ENCODE assay signal across 25 mouse cellular contexts in the genomic region with DNA sequence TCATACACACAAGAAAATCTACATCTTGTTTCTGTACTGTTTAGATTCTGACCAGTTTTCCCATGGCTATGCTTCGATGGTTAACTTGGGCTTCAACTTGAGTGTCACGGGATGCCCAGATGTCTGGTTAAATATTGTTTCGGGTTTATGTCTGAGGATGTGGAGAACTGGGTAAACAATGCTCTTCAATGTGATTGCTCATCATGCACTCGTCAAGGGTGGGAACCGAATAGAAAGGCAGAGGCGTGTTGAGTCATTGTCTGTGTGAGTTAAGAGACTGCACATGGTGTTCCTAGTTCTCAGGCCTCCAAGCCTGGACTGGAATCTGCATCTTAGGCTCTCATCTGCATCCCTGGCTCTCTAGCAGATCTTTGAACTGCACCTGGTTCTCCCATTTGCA. TPM values are rescaled to one million over a fixed set of nuclear protein-coding genes. Genes with fewer than 3 reads are reported as not detected.
A peak's percentile ranks its signal among the peaks of the same experiment; 100 is the strongest.
DNase-seq lines count a peak whose midpoint lies in the region; ATAC-seq and TF ChIP-seq lines count a peak whose summit lies in the region.
"Had no signal": no experiment of that assay in that cellular context is flagged by ENCODE, and none has a peak within 500 bp of the region (broad histone marks: within the 10 kb centered on the region; RNA-seq: fewer than 3 reads in every experiment).

No protein-coding gene starts in this region.

- no peaks in the 10 kb centered on the region for H3K4me1 ChIP-seq in kidney, postnatal 0 days (replicated peaks; ENCODE audit: insufficient read depth, low read length)
- H3K4me1 ChIP-seq: limb, embryonic 15.5 days had no signal

- H3K9ac ChIP-seq in kidney, postnatal 0 days (ENCODE audit: low read depth, low read length) = no peak overlapping the region
- H3K9ac ChIP-seq: forebrain, embryonic 12.5 days; hindbrain, embryonic 12.5 days; limb, embryonic 15.5 days; liver, embryonic 14.5 days; lung, embryonic 14.5 days; neural tube, embryonic 12.5 days had no signal

- no peaks in the 10 kb centered on the region for H3K9me3 ChIP-seq in kidney, postnatal 0 days (replicated peaks; ENCODE audit: low read length)
- H3K9me3 ChIP-seq: forebrain, embryonic 12.5 days; G1E; hindbrain, embryonic 12.5 days; limb, embryonic 15.5 days; neural tube, embryonic 12.5 days had no signal

- peak; percentile 16 to 33 for DNase-seq in frontal cortex, adult 2 months (ENCODE audit: extremely low spot score in 1 of 2, low spot score in 1 of 2)
- DNase-seq in frontal cortex, postnatal 10 days (ENCODE audit: low spot score in 2 of 2) = no peak
- peak; percentile 22 for DNase-seq in kidney, postnatal 0 days (ENCODE audit: low spot score)
- no peak for DNase-seq in kidney, adult 18-20 months
- peak; percentile 32 for DNase-seq in right cerebral cortex, adult 18-20 months
- no peak for DNase-seq in right cerebral cortex, postnatal 25 days
- DNase-seq: adrenal gland, adult 8-10 months; cerebellum, adult 18-20 months; cerebellum, postnatal 14 days; gastrocnemius, postnatal 25 days; heart, adult 2 months; layer of hippocampus, postnatal 36 days; lung, embryonic 14.5 days; midbrain, embryonic 14.5 days; retina, postnatal 1 day; spleen, adult 18-20 months had no signal

- WGBS in kidney, postnatal 0 days = 71% methylated on average over 6 of the region's 6 CpGs

- ATAC-seq in kidney, postnatal 0 days (replicated peaks; ENCODE audit: low FRiP score, low read depth) = peak; percentile 36; the same call in 1 of the 2 replicates
- ATAC-seq in CD4-positive, CD25-positive, alpha-beta regulatory T cell, adult 4 months = no peak
- ATAC-seq: activated CD4-positive, CD25-positive, alpha-beta regulatory T cell, adult 4 months had no signal

- no peaks in the 10 kb centered on the region for H3K27me3 ChIP-seq in kidney, postnatal 0 days (ENCODE audit: insufficient read depth, low read length)
- H3K27me3 ChIP-seq: CH12.LX; forebrain, embryonic 12.5 days; limb, embryonic 15.5 days had no signal

- no peak for TF ChIP-seq CTCF in kidney, postnatal 0 days (IDR thresholded peaks at IDR 0.05; ENCODE audit: low read depth)

- no peak overlapping the region for H3K4me3 ChIP-seq in kidney, postnatal 0 days (replicated peaks; ENCODE audit: low read depth, low read length)
- H3K4me3 ChIP-seq: forebrain, embryonic 12.5 days; heart, adult 2 months; hindbrain, embryonic 12.5 days; limb, embryonic 15.5 days; neural tube, embryonic 12.5 days had no signal

- H3K4me2 ChIP-seq in kidney, postnatal 0 days (ENCODE audit: low read length) = no peak overlapping the region
- H3K4me2 ChIP-seq: forebrain, embryonic 12.5 days; hindbrain, embryonic 12.5 days; limb, embryonic 15.5 days; lung, embryonic 14.5 days; neural tube, embryonic 12.5 days had no signal

- H3K36me3 ChIP-seq in kidney, postnatal 0 days (ENCODE audit: insufficient read depth, low read length) = no peaks in the 10 kb centered on the region
- H3K36me3 ChIP-seq: forebrain, embryonic 12.5 days; G1E; hindbrain, embryonic 12.5 days; limb, embryonic 15.5 days; neural tube, embryonic 12.5 days had no signal

- H3K27ac ChIP-seq in kidney, postnatal 0 days = no peak overlapping the region
- H3K27ac ChIP-seq: forebrain, embryonic 12.5 days; heart, adult 2 months; hindbrain, embryonic 12.5 days; limb, embryonic 15.5 days; liver, embryonic 14.5 days; neural tube, embryonic 12.5 days had no signal

RNA-seq across cellular contexts. Expression of a gene that starts 36.7 kb away (rescaled TPM):
- 8.1 and 8.3 TPM in 2 replicates for polyA plus RNA-seq in frontal cortex, adult 2 months (2012; rRNA removed)
- polyA plus RNA-seq in kidney, postnatal 0 days (2015; fragmentation: Nextera tagmentation; extraction: Ambion mirVana) = 17.8 and 21.9 TPM in 2 replicates
- polyA plus RNA-seq in CD4-positive, CD25-positive, alpha-beta regulatory T cell, adult 4 months (2017; shearing (Covaris generic)) = under 1 TPM in 1 of 2 experiments, not detected in 1; 0.05 TPM
- polyA plus RNA-seq: G1E had no signal

Comparison
In these comparisons a context has a peak if more than half of its experiments do, and no peak if none do; other contexts are left out.
1. DNase-seq: peak in frontal cortex, adult 2 months (2 of 2), kidney, postnatal 0 days (single experiment) and right cerebral cortex, adult 18-20 months (single experiment); none in frontal cortex, postnatal 10 days (0 of 2), kidney, adult 18-20 months (single experiment) and right cerebral cortex, postnatal 25 days (single experiment).